Mouse (Mus musculus) kidney, embryonic 16.5 days (tissue): ENCODE measurements around the gene Sirt7. TPM values are rescaled to one million over a fixed set of nuclear protein-coding genes. Genes with fewer than 3 reads are reported as not detected.

Experiments used
- ATAC-seq: fragments of 200-750 bp; cut with Nextera tagmentation; 2 replicates; pipeline ENCODE4 v1.8.0; 2017; ENCODE audit warnings: moderate TSS enrichment; ENCODE audit not compliant: low FRiP score, low TSS enrichment
- H3K27ac ChIP-seq: fragments of 300-500 bp; sonication (generic); 2 replicates; pipeline ENCODE4 v1.5.1; 2014; ENCODE audit warnings: low read length
- H3K27me3 ChIP-seq: fragments of 300-500 bp; sonication (generic); 2 replicates; pipeline ENCODE4 v1.6.1; 2014; ENCODE audit warnings: low read length, control low read depth, mixed read lengths; ENCODE audit not compliant: insufficient read depth
- H3K36me3 ChIP-seq: fragments of 300-500 bp; sonication (generic); 2 replicates; pipeline ENCODE4 v1.6.1; 2014; ENCODE audit warnings: low read length, control low read depth, mixed read lengths; ENCODE audit not compliant: insufficient read depth
- H3K4me1 ChIP-seq: fragments of 300-500 bp; sonication (generic); 2 replicates; pipeline ENCODE4 v1.6.1; 2014; ENCODE audit warnings: low read length, control low read depth, mixed read lengths; ENCODE audit not compliant: insufficient read depth
- H3K4me2 ChIP-seq: fragments of 300-500 bp; sonication (generic); replicated peaks from 2 replicates; pipeline ENCODE4 v1.6.1; 2014; ENCODE audit warnings: low read depth, low read length
- H3K4me3 ChIP-seq: fragments of 300-500 bp; sonication (generic); 2 replicates; pipeline ENCODE4 v1.5.1; 2014; ENCODE audit warnings: mild to moderate bottlenecking, low read length
- H3K9ac ChIP-seq: fragments of 300-500 bp; sonication (generic); replicated peaks from 2 replicates; pipeline ENCODE4 v1.6.1; 2014; ENCODE audit warnings: low read length
- H3K9me3 ChIP-seq: fragments of 300-500 bp; sonication (generic); 2 replicates; pipeline ENCODE4 v1.6.1; 2016; ENCODE audit warnings: low read length, control low read depth
- WGBS: fragments of 180-500 bp; shearing (Covaris S2); extraction: QIAGEN DNeasy Blood & Tissue Kit; methylation state at CpG from one replicate; pipeline ENCODE4 v1.1.7; 2014; 5-methylcytosine and 5-hydroxymethylcytosine counted together
- polyA plus RNA-seq: library from polyadenylated mRNA; unstranded; fragments of >200 nt; fragmentation: Nextera tagmentation; extraction: Ambion mirVana; gene quantifications from 2 replicates; pipeline ENCODE4 v1.2.1, GENCODE M21; 2015

The Sirt7 gene
- polyA plus RNA-seq, 1 experiment from 2014 or later = 39.3 TPM

DNA sequence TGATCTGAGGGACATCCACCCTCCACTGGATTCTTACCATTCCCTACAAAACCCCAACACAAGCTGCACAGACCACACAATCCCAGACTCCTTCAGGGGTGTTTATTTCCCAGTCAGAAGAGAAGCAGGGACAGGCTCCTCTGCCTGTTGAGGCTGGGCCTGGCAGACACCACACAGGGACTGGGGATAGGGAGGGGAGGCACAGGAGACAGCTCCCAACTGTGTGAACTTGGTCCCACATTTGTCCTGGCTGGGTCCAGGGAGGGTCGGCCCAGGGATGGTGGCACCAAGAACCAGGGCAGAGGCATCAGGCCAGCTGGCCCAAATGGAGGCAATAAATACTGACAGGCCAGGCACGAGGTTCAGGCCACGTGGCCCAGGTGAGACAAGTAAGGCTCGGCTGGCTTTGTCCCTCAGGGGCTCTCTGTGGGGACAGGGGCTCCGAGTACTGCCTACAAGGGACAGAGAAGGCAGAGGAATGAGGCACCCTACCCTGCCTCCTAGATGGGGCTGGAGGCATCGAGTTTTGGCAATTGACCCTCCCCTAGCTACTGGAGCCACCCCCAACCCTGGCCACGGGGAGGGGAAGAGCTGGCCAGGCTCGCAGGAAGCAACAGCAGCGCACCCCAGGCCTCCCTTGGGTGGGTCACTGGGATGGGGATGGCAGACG lies 46.9 kb downstream of the Sirt7 start:
- peaks cover 29% of the 10 kb centered on the region for H3K36me3 ChIP-seq
- H3K9ac ChIP-seq = no peak overlapping the region
- H3K4me2 ChIP-seq = no peak overlapping the region
- peaks cover 50% of the 10 kb centered on the region for H3K4me1 ChIP-seq
- H3K27ac ChIP-seq = peak overlapping the region; percentile 65
- H3K9me3 ChIP-seq = no peaks in the 10 kb centered on the region
- 77% methylated on average over 10 of the region's 10 CpGs for whole genome bisulfite sequencing
- no peaks in the 10 kb centered on the region for H3K27me3 ChIP-seq
- H3K4me3 ChIP-seq = no peak overlapping the region
- ATAC-seq = no peak

GRCm38 (mm10) chr11:120577211-120578023 lies 47.6 kb downstream of the Sirt7 start:
- H3K27ac ChIP-seq = peak overlapping the region; percentile 65

DNA sequence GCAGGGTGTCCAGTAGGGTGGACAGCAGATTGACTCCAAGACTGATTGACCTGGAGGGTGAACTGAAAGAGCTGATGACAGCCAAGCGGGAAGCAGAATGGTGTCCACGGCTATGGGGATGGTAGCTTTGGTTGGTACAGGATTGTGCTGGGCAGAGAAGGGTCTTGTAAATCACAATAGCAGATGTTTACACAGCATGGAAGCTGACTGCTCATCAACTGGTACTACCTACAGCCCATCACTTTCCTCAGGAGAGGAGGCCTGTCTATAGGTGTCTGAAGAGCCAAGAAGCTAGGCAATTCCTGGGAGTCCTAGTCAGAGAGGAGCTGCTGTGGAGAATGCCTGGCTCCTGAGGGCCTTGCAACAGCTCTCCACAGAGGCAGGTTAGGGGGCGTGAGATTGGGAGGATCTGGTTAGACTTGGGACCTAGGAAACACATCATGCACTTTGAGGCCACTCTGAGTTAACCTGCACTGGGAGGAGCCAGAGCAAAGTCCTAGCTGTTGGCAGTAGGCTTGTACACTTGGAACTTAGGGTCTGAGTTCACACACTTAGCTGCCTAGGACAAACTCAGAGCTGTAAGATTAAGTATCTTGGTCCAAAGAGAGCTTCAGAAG lies 48.6 kb downstream of the Sirt7 start:
- Histone ChIP-seq H3K4me3 (no peak overlapping the region), H3K36me3 (peaks cover 29% of the 10 kb centered on the region), H3K4me2 (no peak overlapping the region), H3K27me3 (no peaks in the 10 kb centered on the region), H3K4me1 (peaks cover 45% of the 10 kb centered on the region), H3K9me3 (no peaks in the 10 kb centered on the region), H3K9ac (no peak overlapping the region), H3K27ac (peak overlapping the region; percentile 65; the same call in 1 of the 2 replicates)
- ATAC-seq = no peak
- WGBS = 77% methylated on average over 3 of the region's 3 CpGs

More at GRCm38 (mm10) chr11:120577211-120578023, 47.6 kb downstream of the Sirt7 start:
- peaks cover 29% of the 10 kb centered on the region for H3K36me3 ChIP-seq
- peaks cover 48% of the 10 kb centered on the region for H3K4me1 ChIP-seq
- 72% methylated on average over 7 of the region's 7 CpGs for WGBS
- no peak overlapping the region; the same call in 1 of the 2 replicates for H3K9ac ChIP-seq
- no peak overlapping the region for H3K4me2 ChIP-seq
- no peak overlapping the region for H3K4me3 ChIP-seq
- ATAC-seq = no peak
- no peaks in the 10 kb centered on the region for H3K27me3 ChIP-seq
- H3K9me3 ChIP-seq = no peaks in the 10 kb centered on the region

- no peak overlapping the region for H3K4me2 ChIP-seq
- H3K36me3 ChIP-seq = peaks cover 35% of the 10 kb centered on the region
- peaks cover 50% of the 10 kb centered on the region for H3K4me1 ChIP-seq
- ATAC-seq = no peak
- H3K27ac ChIP-seq = peak overlapping the region; percentile 37; the same call in 1 of the 2 replicates
- no peak overlapping the region for H3K9ac ChIP-seq
- H3K4me3 ChIP-seq = no peak overlapping the region
- H3K9me3 ChIP-seq = no peaks in the 10 kb centered on the region
- no peaks in the 10 kb centered on the region for H3K27me3 ChIP-seq
These were observed 49.1 kb downstream of the Sirt7 start for GRCm38 (mm10) chr11:120575940-120576339.

DNA sequence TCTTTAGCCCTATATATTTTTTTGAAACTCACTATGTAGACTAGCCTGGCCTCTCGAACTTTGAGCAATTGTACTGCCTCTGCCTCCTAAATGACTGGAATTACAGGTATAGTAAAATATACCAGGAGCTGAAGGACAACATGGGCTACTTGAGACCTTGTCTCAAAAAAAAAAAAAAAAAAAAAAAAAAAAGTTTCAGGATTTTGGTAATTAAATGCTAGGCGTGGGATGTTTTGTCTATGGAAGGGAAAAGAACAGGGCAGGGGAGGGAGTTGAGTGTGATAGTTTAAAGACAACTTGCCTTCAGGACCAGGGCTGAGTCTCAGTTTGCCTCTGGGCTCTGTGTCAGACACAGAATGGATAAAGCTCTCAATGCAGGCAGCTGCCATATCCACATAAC lies 50.0 kb downstream of the Sirt7 start:
- Histone ChIP-seq H3K4me1 (peaks cover 48% of the 10 kb centered on the region), H3K4me2 (no peak overlapping the region), H3K9ac (peak overlapping the region; percentile 93; the same call in 1 of the 2 replicates), H3K36me3 (peaks cover 43% of the 10 kb centered on the region), H3K4me3 (no peak overlapping the region), H3K27ac (no peak overlapping the region), H3K27me3 (no peaks in the 10 kb centered on the region), H3K9me3 (no peaks in the 10 kb centered on the region)
- no peak for ATAC-seq
- WGBS = 71% methylated on average over 2 of the region's 2 CpGs

- Histone ChIP-seq H3K27ac (no peak overlapping the region), H3K4me2 (peak overlapping the region; percentile 74), H3K4me1 (peaks cover 39% of the 10 kb centered on the region), H3K36me3 (peaks cover 40% of the 10 kb centered on the region), H3K27me3 (no peaks in the 10 kb centered on the region), H3K9ac (peak overlapping the region; percentile 93), H3K9me3 (no peaks in the 10 kb centered on the region), H3K4me3 (peak overlapping the region; percentile 86)
- 39% methylated on average over 5 of the region's 5 CpGs for WGBS
- no peak for ATAC-seq
These were observed 50.8 kb downstream of the Sirt7 start for GRCm38 (mm10) chr11:120574278-120574600.

DNA sequence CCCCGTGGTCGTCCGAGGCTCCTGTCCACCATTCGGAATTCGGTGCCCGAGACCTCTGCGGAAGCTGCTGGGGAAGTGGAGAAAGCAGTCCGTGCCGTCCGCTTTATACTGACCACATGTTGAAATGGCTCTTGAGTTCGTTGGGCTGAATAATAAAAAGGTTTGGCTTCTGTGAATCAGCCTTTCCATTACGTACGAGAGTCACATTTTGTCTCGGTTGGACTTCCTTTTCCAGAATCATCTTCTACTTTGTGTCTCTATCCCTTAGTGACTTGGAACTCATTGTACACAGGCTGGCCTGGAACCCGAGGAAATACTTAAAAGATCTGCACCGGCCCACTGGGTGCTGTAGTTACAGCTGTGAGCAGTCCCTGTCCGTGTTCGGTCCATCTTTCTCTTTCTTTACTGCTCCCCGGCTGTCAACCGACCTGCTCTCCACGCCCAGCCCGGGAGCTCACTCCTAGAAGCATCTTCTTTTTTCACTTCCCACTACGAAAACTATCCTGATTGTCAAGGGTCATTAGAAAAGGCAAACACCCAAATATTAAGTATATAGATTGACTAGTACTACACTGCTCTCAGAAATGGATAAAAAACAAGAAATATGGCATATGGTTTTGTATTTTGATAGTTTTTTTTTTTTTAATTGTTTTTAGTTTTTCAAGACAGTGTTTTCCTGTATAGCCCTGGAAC lies 51.3 kb downstream of the Sirt7 start:
- Histone ChIP-seq H3K4me3 (peak overlapping the region; percentile 86), H3K9ac (peak overlapping the region; percentile 93), H3K9me3 (no peaks in the 10 kb centered on the region), H3K36me3 (peaks cover 35% of the 10 kb centered on the region), H3K27me3 (no peaks in the 10 kb centered on the region), H3K4me2 (peak overlapping the region; percentile 74), H3K27ac (peak overlapping the region; percentile 96), H3K4me1 (peaks cover 34% of the 10 kb centered on the region)
- under 1% methylated on average over 23 of the region's 23 CpGs for WGBS
- peak; percentile 1; the same call in 1 of the 2 replicates for ATAC-seq

DNA sequence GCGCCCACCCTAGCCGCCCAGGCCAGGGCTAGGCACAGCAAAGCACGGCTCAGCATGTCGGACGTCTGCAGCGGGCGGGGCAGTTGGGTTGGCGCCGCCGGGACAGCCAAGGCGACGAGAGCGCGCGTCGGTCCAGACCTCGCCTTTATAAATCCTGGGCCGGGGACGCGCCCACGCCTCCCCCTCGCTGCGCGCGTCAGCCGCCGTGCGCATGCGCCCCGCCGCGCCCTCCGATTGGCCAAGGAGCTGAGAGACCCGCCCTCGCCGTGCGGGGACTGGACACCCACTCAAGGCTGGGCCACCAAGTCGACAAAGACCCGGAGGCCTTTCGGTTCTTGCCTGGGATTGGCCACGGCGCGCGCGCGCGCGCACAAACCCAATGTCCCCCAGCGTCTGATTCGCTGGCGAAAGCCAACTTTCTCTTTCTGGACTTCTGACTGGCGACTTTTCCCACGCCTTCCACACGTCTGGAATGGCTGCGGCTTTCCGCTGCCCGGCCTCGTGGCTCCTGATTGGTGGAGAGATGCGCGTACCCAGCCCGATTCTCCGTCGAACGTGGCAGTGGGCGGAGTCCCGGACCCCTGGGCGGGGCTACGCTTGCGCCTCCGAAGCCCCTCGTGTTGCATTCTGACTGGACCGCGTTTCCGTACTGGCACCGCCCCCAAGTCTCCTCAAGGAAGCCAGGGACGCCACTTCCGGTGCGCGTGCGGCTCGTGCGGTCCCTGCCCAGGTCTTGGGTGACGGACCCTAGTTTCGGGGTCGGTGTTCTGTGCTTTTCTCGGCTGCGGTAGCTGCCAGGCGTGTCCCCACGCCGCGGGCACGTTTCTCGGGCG lies 52.1 kb downstream of the Sirt7 start, which contains the start of gene P4hb:
P4hb (minus strand) TSS at position 502 of the 833 bp plus-strand sequence.
- Histone ChIP-seq H3K27ac (peak within 1 kb of the TSS; percentile 96), H3K27me3 (no peaks in the 10 kb centered on the region), H3K9me3 (no peaks in the 10 kb centered on the region), H3K4me3 (peak within 1 kb of the TSS; percentile 86), H3K36me3 (peaks cover 34% of the 10 kb centered on the region), H3K9ac (peak within 1 kb of the TSS; percentile 95), H3K4me2 (peak within 1 kb of the TSS; percentile 74), H3K4me1 (peaks cover 30% of the 10 kb centered on the region)
- WGBS = under 1% methylated on average over 92 of the region's 94 CpGs
- peak; percentile 97 for ATAC-seq

- peak overlapping the region; percentile 95 for H3K9ac ChIP-seq
- WGBS = 0% methylated on average over 23 of the region's 24 CpGs
- H3K9me3 ChIP-seq = no peaks in the 10 kb centered on the region
- peak overlapping the region; percentile 86 for H3K4me3 ChIP-seq
- peaks cover 27% of the 10 kb centered on the region for H3K4me1 ChIP-seq
- no peaks in the 10 kb centered on the region for H3K27me3 ChIP-seq
- peaks cover 34% of the 10 kb centered on the region for H3K36me3 ChIP-seq
- ATAC-seq = peak; percentile 36
- peak overlapping the region; percentile 66 for H3K4me2 ChIP-seq
- peak overlapping the region; percentile 96 for H3K27ac ChIP-seq
These were observed 52.7 kb downstream of the Sirt7 start for GRCm38 (mm10) chr11:120572417-120572751.
